Mouse (Mus musculus) thymus, adult 2 months (tissue): ENCODE results near the gene Ntm. TPM values are rescaled to one million over a fixed set of nuclear protein-coding genes. Genes with fewer than 3 reads are reported as not detected.
A peak's percentile ranks its signal among the peaks of the same experiment; 100 is the strongest.

Experiments
- DNase-seq: peaks from one replicate; pipeline ENCODE4 v3.0.0; 2021
- H3K27ac ChIP-seq: fragments of 200-500 bp; 2 replicates; pipeline ENCODE4 v1.5.1; 2012; ENCODE audit warnings: low read length, control low read depth; ENCODE audit not compliant: control insufficient read depth, insufficient read depth
- H3K27me3 ChIP-seq: fragments of 200-500 bp; 2 replicates; pipeline ENCODE4 v1.6.1; 2012; ENCODE audit warnings: mild to moderate bottlenecking, low read length, moderate library complexity, mixed read lengths; ENCODE audit not compliant: control insufficient read depth, insufficient read depth
- H3K36me3 ChIP-seq: fragments of 200-500 bp; 2 replicates; pipeline ENCODE4 v1.6.1; 2012; ENCODE audit warnings: mild to moderate bottlenecking, low read length, moderate library complexity; ENCODE audit not compliant: control insufficient read depth, insufficient read depth
- H3K4me1 ChIP-seq: fragments of 200-500 bp; replicated peaks from 2 replicates; pipeline ENCODE4 v1.6.1; 2012; ENCODE audit warnings: low read length; ENCODE audit not compliant: control insufficient read depth, insufficient read depth
- H3K4me3 ChIP-seq: fragments of 200-500 bp; 2 replicates; pipeline ENCODE4 v1.5.1; 2012; ENCODE audit warnings: mild to moderate bottlenecking, low read length, control low read depth, moderate library complexity; ENCODE audit not compliant: control insufficient read depth, insufficient read depth
- CTCF ChIP-seq: fragments of 200-500 bp; IDR thresholded peaks from 2 replicates; pipeline ENCODE4 v1.5.1; 2012; ENCODE audit warnings: mild to moderate bottlenecking, control low read depth, low read length, moderate library complexity, borderline replicate concordance; ENCODE audit not compliant: control insufficient read depth, poor library complexity, insufficient read depth; ENCODE audit errors: extremely low read depth
- POLR2A ChIP-seq: fragments of 200-500 bp; IDR thresholded peaks from 2 replicates; pipeline ENCODE4 v1.6.1; 2012; ENCODE audit warnings: mild to moderate bottlenecking, low read length, control low read depth, moderate library complexity; ENCODE audit not compliant: control insufficient read depth, poor library complexity, insufficient read depth; ENCODE audit errors: extremely low read depth
- WGBS: fragments of 180-500 bp; shearing (Covaris S2); methylation state at CpG from one replicate; pipeline ENCODE4 v1.1.7; 2018; 5-methylcytosine and 5-hydroxymethylcytosine counted together
- polyA plus RNA-seq: library from polyadenylated mRNA; depleted of rRNA; stranded (reverse); fragments of >200 nt; gene quantifications from 2 replicates; pipeline ENCODE4 v1.2.3, GENCODE M21; 2012

Gene Ntm
- polyA plus RNA-seq, 1 experiment, result 0.19 TPM

DNA sequence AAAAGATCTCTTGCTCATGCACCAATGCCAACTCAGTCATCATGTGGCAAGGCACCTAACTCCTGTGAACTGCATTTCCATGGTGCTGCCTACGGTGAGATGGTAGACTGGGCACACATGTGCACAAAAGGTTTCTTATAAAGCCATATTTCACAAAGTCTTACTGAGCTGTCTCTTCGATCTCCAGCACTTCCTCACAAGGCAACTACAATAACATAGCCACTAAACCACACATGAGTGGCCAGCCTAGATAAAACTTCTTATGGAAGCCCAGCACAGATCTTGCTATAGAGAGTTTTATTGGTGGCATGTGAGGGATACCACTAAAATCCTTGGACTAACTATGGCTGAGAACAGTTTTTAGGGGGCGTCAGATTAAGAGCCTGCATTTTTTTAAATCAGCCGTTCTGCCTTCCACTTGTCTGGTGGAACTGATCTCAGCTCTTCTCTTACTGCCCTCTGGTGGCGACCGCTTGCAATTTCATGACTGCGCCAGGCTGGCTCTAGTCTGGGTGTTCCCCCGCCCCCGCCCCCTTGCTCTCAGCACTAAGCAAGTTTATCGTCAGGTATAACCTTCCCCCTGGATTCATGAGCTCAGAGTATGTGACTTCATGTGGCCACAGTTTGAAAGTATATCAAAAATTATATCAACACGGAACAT is 319.8 kb downstream of the Ntm start:
- Histone ChIP-seq H3K27me3 (no peaks in the 10 kb centered on the region), H3K4me3 (no peak overlapping the region), H3K4me1 (no peaks in the 10 kb centered on the region), H3K27ac (no peak overlapping the region), H3K36me3 (no peaks in the 10 kb centered on the region)
- DNase-seq, result peak; percentile 26
- TF ChIP-seq POLR2A (no peak), CTCF (peak; percentile 41; the same call in 1 of the 2 replicates)
- 11% methylated on average over 11 of the region's 11 CpGs for WGBS

DNA sequence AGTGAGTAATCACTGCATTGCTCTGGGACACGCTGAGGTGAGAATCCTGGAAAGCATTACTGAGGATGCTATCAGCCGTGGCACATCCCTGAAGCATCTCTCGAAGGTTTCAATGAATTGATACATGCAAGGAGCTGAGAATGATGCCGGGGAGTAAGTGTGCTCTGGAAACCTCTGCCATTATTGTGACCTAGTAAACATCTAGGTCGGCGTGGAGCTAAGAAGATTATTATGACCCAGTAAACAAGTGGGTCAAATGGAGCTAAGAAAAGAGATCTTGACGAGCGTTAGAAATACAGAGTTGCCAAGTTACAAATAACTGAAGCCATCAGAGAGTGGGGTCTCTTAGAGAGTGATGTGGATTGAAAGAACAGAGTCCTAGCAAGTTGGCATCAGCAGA is 325.6 kb downstream of the Ntm start:
- 95% methylated on average over 8 of the region's 8 CpGs for WGBS
- H3K4me1 ChIP-seq, result no peaks in the 10 kb centered on the region
- no peak overlapping the region for H3K27ac ChIP-seq
- no peaks in the 10 kb centered on the region for H3K27me3 ChIP-seq
- no peak overlapping the region for H3K4me3 ChIP-seq
- no peaks in the 10 kb centered on the region for H3K36me3 ChIP-seq
- no peak for TF ChIP-seq POLR2A
- no peak for TF ChIP-seq CTCF
- no peak for DNase-seq

DNA sequence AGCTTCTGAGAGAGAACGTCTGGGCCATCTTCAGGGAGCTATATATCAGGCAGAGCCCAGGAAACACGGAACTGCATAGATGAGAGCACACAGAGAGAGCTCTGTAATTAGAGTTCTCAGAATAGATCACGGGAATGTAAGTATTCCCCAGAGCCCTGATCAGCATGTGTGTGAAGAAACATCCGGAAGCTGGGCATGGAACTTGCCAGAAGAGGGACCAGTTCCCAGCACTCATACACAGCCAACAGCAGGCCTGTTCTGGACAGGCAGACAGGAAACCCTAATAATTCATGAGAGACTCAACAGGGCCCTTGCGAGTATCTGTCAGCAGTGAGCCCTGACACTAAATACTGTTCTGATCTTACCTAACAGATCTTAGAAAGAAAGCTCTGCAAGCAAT is 345.8 kb downstream of the Ntm start:
- Histone ChIP-seq H3K27me3 (no peaks in the 10 kb centered on the region), H3K4me1 (no peaks in the 10 kb centered on the region), H3K27ac (no peak overlapping the region), H3K4me3 (no peak overlapping the region), H3K36me3 (no peaks in the 10 kb centered on the region)
- TF ChIP-seq POLR2A (no peak), CTCF (no peak)
- WGBS, result 84% methylated on average over 5 of the region's 5 CpGs
- no peak for DNase-seq

DNA sequence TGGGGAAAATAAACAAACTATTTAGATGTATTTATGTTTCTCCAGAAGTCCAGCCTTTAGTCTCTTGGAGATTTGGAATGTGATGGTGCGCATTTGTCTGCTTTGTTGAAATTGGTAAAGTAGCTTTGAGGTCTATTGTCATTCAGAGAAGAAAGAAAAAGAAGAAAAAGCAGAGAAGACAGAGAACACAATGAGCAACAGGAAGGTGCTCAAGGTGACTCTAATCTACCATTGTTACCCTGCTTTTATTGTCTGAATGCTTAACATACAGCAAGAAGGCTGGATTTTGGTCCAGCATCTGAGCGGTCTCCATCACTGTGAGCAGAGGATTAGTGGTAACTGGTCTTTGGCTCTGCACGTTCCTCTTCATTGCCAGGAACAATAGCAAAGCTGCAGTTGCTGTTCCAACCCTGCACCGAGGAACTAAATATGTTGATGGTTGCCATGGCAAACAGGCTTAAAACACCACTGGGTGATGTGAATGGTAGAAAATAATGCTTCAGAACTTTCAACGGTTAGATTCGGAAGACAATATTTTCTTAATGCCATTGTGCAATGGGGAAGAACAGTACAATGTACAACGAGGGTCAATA is 350.8 kb downstream of the Ntm start:
- Histone ChIP-seq H3K27me3 (no peaks in the 10 kb centered on the region), H3K36me3 (no peaks in the 10 kb centered on the region), H3K4me1 (no peaks in the 10 kb centered on the region), H3K27ac (no peak overlapping the region), H3K4me3 (no peak overlapping the region)
- WGBS, result 91% methylated on average over 7 of the region's 7 CpGs
- no peak for DNase-seq
- TF ChIP-seq POLR2A (no peak), CTCF (no peak)

DNA sequence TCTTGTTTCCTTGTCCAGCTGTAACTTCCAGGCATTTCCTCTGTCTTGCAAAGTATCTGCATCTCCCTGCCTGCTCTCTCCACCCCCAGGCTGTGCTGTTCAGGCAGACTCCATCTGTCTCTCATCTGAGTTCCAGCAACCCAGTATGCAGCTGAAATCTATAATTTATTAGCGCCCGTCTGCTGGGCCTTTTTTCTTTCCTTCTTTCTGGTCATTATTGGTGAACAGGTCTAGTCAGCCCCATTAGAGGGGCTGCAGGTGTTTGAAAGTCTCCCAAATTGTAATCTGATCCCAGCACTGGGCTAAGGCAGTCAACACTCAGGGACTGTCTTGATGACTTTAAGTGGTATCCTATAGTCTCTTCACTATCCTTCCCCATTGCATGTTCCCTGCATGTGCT is 352.1 kb downstream of the Ntm start:
- H3K4me1 ChIP-seq, result no peaks in the 10 kb centered on the region
- no peaks in the 10 kb centered on the region for H3K36me3 ChIP-seq
- no peak for TF ChIP-seq POLR2A
- no peak overlapping the region for H3K4me3 ChIP-seq
- no peaks in the 10 kb centered on the region for H3K27me3 ChIP-seq
- no peak for DNase-seq
- WGBS, result 94% methylated on average over 2 of the region's 2 CpGs
- H3K27ac ChIP-seq, result no peak overlapping the region

DNA sequence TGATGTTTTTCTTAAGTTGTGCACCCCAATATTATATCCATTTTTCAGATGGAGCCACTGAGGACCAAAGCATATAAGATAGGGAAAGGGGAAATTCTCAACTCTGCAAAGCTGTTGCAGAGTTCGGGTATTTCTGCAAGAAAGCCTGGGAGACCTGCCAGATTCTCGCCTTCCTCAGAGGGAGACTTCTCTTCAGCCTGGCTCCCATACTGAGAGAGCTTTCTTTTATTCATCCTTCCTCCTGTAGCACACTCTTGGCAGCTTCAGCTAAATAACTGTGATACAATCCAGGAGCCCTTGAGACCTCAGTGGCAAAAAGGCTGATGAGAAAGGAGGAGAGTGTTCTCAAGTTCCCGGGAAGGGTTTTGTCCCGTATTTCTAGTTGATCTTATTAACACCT is 365.3 kb downstream of the Ntm start:
- 50% methylated on average over 4 of the region's 4 CpGs for WGBS
- TF ChIP-seq POLR2A, result no peak
- no peak for TF ChIP-seq CTCF
- Histone ChIP-seq H3K4me3 (no peak overlapping the region), H3K27me3 (no peaks in the 10 kb centered on the region), H3K36me3 (no peaks in the 10 kb centered on the region), H3K4me1 (no peaks in the 10 kb centered on the region), H3K27ac (no peak overlapping the region)
- DNase-seq, result no peak

DNA sequence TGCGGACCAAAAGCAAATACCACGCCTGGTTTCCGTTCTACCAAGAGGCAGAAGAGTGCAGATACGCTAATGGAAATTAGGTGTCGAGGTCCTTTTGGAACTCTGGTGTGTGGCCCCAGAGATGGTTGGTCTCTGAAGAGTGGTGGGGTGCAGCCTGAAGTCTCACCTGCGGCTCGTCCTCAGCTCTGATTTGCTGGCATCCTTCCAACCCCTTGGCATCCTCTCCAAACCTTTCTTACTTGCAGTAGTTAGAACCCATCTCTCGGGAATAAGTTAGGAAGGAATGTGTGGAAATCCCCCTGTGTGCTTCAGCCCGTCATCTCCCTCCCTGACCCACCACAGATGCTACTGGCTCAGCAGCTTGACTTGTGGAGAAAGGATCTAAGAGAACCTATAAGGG is 367.6 kb downstream of the Ntm start:
- no peak overlapping the region for H3K4me3 ChIP-seq
- H3K36me3 ChIP-seq, result no peaks in the 10 kb centered on the region
- DNase-seq, result no peak
- H3K4me1 ChIP-seq, result no peaks in the 10 kb centered on the region
- no peaks in the 10 kb centered on the region for H3K27me3 ChIP-seq
- WGBS, result 86% methylated on average over 9 of the region's 9 CpGs
- no peak for TF ChIP-seq CTCF
- TF ChIP-seq POLR2A, result no peak
- H3K27ac ChIP-seq, result no peak overlapping the region
